Mouse (Mus musculus): Measurements from ENCODE around the gene Sox15.

The Sox15 gene

GRCm38 (mm10) chr11:69686377-69686776 lies 31.3 kb downstream of the Sox15 start:
- in situ Hi-C loops (cut with MboI; ENCODE audit: low pct_unique_long_range_greater_than_20kb in 1 of 2, low sequenced_read_pairs in 2 of 2, unreplicated experiment in 1 of 2): no loop called here

DNA sequence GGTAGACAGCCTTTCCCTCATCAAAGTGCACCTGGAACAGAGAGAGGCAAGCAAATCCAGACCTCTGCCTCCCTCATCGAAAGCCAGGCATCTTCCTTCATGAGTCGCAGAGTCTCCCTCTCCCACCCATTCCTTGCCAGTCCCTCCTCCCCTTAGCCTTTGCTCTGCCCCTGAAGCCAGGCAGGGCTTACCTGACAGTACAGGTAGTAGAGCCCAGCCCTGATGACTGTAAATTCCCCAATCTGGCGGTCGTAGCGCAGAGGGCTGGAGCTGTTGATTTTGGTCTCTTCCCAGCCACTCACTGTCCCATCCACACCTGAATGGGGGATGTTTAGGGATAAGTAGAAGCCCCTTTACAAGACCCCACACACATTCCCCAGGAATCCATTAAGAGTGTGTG lies 31.9 kb downstream of the Sox15 start:
- in situ Hi-C loops (cut with MboI; ENCODE audit: low pct_unique_long_range_greater_than_20kb in 1 of 2, low sequenced_read_pairs in 2 of 2, unreplicated experiment in 1 of 2): no loop called here

DNA sequence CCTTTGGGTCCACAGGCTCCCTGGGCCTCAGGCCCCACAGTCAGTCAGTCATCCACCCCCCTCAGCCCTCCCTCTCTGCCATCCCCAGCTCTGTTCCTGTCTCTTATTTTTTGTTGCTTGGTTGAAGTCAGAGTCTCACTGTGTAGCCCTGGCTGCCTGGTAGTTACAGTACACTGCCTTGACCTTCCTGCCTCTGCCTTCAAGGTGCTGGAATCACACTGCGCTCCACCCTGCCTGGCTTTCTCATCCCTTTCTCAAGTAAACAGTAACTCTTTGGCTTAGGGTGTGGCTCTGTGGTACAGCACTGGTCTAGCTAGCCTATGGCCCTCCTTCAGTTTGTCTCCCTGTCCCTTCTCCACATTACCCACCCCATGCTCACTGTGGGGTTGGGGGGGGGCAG lies 34.8 kb downstream of the Sox15 start:
- in situ Hi-C loops (cut with MboI; ENCODE audit: low pct_unique_long_range_greater_than_20kb in 1 of 2, low sequenced_read_pairs in 2 of 2, unreplicated experiment in 1 of 2): no loop called here

- in situ Hi-C loops (cut with MboI; ENCODE audit: low pct_unique_long_range_greater_than_20kb in 1 of 2, low sequenced_read_pairs in 2 of 2, unreplicated experiment in 1 of 2): no loop called here
Observed at GRCm38 (mm10) chr11:69692196-69692811, 37.2 kb downstream of the Sox15 start.

DNA sequence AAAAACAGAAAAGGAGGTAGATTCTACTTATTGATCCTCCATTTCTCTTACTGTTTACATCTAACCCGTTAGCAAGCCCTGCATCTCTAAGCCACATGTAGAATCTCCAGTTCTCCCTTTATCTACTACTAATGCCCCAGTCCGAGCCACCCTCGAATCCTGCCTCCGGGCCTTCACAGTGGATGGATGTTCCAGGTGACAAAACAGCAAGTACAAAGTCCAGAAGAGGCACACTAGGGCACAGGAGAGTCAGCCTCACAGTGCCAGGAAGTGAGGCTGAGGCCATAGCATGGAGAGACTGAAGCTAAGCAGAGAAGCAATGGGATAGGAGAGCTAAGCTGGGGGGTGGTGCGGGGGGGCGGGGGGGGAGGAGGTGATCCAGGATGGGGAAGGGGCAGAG lies 37.7 kb downstream of the Sox15 start:
- in situ Hi-C loops (cut with MboI; ENCODE audit: low pct_unique_long_range_greater_than_20kb in 1 of 2, low sequenced_read_pairs in 2 of 2, unreplicated experiment in 1 of 2): no loop called here

GRCm38 (mm10) chr11:69693421-69693965 lies 38.4 kb downstream of the Sox15 start:
- in situ Hi-C loops (cut with MboI; ENCODE audit: low pct_unique_long_range_greater_than_20kb in 1 of 2, low sequenced_read_pairs in 2 of 2, unreplicated experiment in 1 of 2): no loop called here

DNA sequence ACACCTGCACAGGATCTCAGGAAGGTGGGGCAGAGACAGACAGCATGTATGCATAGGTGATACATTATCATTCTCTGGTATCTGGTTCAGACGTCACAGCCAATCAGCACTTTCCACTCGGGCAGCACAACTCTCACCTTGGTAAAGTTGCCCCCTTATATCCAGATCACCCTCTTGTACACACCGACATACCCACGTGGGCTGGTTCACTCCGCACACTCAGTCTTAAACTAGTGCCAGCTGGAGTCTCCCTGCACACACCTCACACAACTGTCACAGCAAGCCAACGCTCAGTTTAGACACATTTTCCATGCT lies 39.9 kb downstream of the Sox15 start:
- in situ Hi-C loops (cut with MboI; ENCODE audit: low pct_unique_long_range_greater_than_20kb in 1 of 2, low sequenced_read_pairs in 2 of 2, unreplicated experiment in 1 of 2): no loop called here

DNA sequence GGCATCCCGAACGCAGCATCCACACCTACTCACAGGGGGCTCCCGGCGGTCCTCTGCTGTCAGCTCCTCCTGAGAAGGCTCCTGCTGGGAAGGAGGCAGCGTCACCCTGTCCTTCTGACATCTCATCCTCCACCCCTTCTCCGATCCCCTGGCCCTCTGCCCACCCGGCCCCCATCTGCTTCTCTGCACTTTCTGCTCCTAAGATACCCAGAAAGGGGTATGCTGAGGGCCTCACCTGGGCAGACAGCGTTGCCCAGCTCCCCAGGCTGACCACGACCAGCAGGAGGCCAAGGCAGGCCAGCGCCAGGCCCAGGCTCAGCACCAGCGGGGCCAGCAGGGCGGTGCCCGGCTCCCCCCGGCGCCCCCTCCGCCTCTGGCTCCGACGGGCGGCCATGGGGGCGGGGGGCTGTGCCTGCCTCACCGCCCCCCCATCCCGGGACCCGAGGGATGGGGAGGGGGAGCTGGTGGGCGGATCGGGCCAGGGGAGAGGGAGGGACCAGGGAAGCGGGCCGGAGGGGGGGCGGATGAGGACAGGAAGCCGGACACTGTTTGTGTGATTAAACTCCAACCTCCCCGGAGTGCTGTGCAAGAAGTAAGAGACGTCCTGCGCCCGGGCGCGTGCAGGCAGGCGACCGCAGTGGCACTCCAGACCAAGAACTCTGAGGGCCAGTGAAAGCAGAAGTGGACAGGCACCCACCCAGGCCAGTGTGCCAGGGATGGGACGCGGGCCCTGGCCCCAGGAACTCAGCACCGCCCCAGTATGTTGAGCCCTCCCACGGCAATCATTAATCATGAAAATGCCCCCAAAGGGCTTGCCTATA lies 40.5 kb downstream of the Sox15 start, which contains the start of the genes Tnfsf12 and Tnfsfm13:
Gene Tnfsf12 (minus strand): TSS at position 489 of the 821 bp plus-strand sequence.
Gene Tnfsfm13 (minus strand): TSS at position 738 of the 821 bp plus-strand sequence.
- in situ Hi-C loops (cut with MboI; ENCODE audit: low pct_unique_long_range_greater_than_20kb in 1 of 2, low sequenced_read_pairs in 2 of 2, unreplicated experiment in 1 of 2): no loop called here

DNA sequence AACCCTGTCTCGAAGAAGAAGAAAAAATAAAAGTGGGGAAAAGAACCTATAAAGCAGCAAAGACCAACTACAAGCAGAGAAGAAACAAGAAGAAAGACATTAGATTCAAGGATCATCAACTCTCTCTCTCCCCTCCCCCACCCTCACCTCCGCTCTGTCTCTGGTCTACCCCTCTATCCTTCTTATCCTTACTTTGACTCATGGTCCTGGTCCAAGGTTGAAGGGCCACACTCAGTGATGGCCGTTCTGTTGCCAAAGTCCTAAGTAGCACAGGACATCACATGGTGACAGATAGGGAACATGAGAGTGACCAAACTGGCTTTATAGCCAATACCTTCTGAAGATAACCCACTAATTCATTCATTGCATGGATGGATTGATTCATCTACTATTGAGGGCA lies 42.3 kb downstream of the Sox15 start:
- in situ Hi-C loops (cut with MboI; ENCODE audit: low pct_unique_long_range_greater_than_20kb in 1 of 2, low sequenced_read_pairs in 2 of 2, unreplicated experiment in 1 of 2): no loop called here

DNA sequence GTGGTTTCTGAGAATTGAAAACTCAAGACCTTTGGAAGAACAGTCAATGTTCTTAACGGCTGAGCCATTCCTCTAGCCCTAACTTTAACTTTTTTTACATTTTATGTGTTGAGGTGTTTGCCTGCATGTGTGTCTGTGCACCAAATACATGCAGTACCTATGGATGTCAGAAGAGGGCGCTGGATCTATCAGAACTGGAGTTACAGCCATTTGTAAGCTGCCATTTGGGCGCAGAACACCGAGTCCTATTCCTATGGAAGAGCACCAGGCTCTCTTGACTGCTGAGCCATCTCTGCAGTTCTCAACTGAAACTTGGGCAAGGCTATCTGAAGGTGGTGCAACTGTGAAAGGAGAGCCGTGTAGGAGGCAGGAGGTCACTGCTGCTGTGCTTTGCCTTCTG lies 43.5 kb downstream of the Sox15 start:
- in situ Hi-C loops (cut with MboI; ENCODE audit: low pct_unique_long_range_greater_than_20kb in 1 of 2, low sequenced_read_pairs in 2 of 2, unreplicated experiment in 1 of 2): no loop called here

DNA sequence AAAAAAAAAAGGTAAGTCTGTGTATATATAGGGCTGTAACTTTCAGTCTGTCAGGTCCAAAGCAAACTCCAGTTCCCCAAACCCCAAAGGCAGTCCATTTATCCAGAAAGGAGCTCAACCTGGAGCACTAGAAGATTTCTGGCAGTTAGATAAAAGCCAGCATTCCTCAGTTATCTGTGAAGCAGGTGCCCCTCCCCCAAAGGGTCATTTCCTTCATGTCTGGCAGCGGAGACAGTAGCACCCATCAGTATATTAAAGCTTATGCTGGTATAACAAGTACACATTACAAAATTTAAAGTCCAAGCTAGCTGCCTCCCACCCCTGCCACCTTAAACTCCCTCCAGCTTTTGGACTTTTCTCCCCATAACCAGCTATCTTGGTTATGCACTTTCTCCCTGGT lies 44.5 kb downstream of the Sox15 start:
- in situ Hi-C loops (cut with MboI; ENCODE audit: low pct_unique_long_range_greater_than_20kb in 1 of 2, low sequenced_read_pairs in 2 of 2, unreplicated experiment in 1 of 2): no loop called here

DNA sequence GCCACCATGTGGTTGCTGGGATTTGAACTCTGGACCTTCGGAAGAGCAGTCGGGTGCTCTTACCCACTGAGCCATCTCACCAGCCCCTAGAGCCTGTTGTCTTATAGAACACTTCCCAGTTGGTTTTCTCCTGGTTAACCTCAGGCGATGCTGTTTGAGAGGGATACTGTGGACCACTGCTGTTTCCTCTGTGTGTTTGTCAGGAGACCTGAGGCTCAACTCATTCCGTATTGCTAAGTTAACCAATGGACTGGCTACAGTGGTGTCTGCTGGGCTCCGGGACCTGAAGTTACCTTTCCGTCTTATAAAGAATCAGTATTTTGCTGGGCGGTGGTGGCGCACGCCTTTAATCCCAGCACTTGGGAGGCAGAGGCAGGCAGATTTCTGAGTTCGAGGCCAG lies 47.8 kb downstream of the Sox15 start:
- in situ Hi-C loops (cut with MboI; ENCODE audit: low pct_unique_long_range_greater_than_20kb in 1 of 2, low sequenced_read_pairs in 2 of 2, unreplicated experiment in 1 of 2): loop anchor here in 1 of 2 experiments (25.0 kb wide), 1 partner anchor 291 kb away; the partner anchor contains the start of gene Kdm6b

DNA sequence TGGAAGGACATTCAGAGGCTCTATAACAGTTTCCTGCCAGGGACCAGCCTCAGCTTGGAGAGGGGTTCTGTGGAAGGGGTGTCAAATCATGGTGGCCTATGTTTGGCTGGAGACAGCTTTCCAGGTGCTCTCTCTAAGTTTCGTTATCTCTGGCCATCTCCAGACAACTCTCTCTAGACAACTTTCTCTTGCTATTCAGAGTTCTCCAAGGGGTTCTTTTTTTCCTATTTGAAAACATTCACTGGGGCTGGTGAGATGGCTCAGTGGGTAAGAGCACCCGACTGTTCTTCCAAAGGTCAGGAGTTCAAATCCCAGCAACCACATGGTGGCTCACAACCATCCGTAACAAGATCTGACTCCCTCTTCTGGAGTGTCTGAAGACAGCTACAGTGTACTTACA lies 48.3 kb downstream of the Sox15 start:
- in situ Hi-C loops (cut with MboI; ENCODE audit: low pct_unique_long_range_greater_than_20kb in 1 of 2, low sequenced_read_pairs in 2 of 2, unreplicated experiment in 1 of 2): loop anchor here in 1 of 2 experiments (25.0 kb wide), 1 partner anchor 291 kb away; the partner anchor contains the start of gene Kdm6b

DNA sequence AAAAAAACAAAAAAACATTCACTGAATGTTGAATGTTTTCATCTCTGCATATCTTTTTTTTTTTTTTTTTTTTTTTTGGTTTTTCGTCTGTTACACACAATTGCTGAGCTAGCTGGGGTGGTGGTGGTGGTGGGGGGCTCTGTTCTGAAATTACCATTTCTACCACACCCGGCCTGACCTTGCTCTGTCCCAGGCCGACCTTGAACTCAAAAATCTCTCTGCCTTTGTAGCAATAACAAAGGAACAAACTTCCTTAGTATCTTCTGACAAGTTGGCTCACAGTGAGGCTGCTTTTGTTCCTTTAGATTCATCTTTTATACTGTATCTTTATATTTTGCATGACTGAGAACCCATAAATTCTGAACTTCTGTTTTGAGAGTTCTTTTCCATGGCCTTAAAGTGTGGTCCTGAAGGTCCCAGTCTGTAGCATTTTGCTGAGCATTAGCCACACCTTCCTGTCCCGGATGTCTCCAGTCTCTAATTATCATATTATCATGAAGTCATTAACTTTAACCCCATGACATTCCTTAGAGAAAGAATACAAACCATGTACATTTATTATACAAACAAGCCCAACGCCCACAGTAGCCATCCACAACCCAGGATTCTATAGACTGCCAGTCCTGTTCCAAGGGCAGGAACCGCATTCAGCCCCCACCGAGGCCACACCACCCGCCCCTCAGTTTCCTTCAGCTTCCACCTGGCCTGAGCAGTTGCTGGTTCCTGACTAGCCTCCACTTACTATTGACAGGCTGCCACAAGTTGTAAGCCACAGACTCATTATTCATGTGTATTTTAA lies 48.9 kb downstream of the Sox15 start:
- in situ Hi-C loops (cut with MboI; ENCODE audit: low pct_unique_long_range_greater_than_20kb in 1 of 2, low sequenced_read_pairs in 2 of 2, unreplicated experiment in 1 of 2): loop anchor here in 1 of 2 experiments (25.0 kb wide), 1 partner anchor 292 kb away; the partner anchor contains the start of gene Kdm6b

DNA sequence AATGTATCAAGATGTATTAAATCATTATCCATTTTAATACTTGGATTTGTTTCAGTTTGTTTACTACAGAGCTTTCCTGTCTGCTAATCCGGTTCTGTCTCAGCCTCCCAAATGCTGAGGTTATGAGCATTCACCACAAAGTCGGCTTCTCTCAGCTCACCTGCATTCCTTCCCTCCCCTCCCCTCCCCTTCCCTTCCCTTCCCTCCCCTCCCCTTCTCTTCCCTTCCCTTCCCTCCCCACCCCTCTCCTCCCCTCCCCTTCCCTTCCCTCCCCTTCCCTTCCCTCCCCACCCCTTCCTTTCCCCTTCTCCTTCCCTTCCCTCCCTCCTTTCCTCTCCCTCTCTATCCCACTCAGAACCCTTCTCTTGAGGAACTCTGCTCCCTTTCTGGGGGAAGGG lies 49.5 kb downstream of the Sox15 start:
- in situ Hi-C loops (cut with MboI; ENCODE audit: low pct_unique_long_range_greater_than_20kb in 1 of 2, low sequenced_read_pairs in 2 of 2, unreplicated experiment in 1 of 2): loop anchor here in 1 of 2 experiments (25.0 kb wide), 1 partner anchor 292 kb away; the partner anchor contains the start of gene Kdm6b
